Mouse (Mus musculus): ENCODE measurements around the gene Iqcb1.
"Not testable (repeated sequence)": the region's sequence is repeated elsewhere in the genome, so short reads cannot be mapped to it uniquely, and the experiment has no call there.

Gene Iqcb1

GRCm38 (mm10) chr16:36828054-36828786, at the start of gene Iqcb1:
Iqcb1 (plus strand) TSS chr16:36828385.
- DNase-seq: peak; percentile 88

- no peak for DNase-seq
These were observed 44.0 kb upstream of the Iqcb1 start for GRCm38 (mm10) chr16:36784146-36784545.

GRCm38 (mm10) chr16:36784594-36785313, 43.4 kb upstream of the Iqcb1 start, which contains the start of gene Slc15a2:
Slc15a2 (minus strand) TSS chr16:36784962.
- DNase-seq: peak; percentile 18

- no peak for DNase-seq
These were observed 41.7 kb upstream of the Iqcb1 start for GRCm38 (mm10) chr16:36786466-36786865.

GRCm38 (mm10) chr16:36790166-36790565, 38.0 kb upstream of the Iqcb1 start:
- DNase-seq: no peak

GRCm38 (mm10) chr16:36794976-36795375, 33.2 kb upstream of the Iqcb1 start:
- DNase-seq: no peak

- DNase-seq: no peak
These were observed 29.9 kb upstream of the Iqcb1 start for GRCm38 (mm10) chr16:36798334-36798733.

GRCm38 (mm10) chr16:36802361-36802760, 25.8 kb upstream of the Iqcb1 start:
- DNase-seq: no peak

- DNase-seq: no peak
These were observed 19.6 kb upstream of the Iqcb1 start for GRCm38 (mm10) chr16:36808616-36809015.

GRCm38 (mm10) chr16:36813680-36814079, 14.5 kb upstream of the Iqcb1 start:
- DNase-seq: no peak

- DNase-seq: no peak
These were observed 11.3 kb upstream of the Iqcb1 start for GRCm38 (mm10) chr16:36816916-36817315.

- DNase-seq: peak; percentile 91
These were observed 10.8 kb upstream of the Iqcb1 start for GRCm38 (mm10) chr16:36817321-36817926.

- no peak for DNase-seq
These were observed 8.2 kb upstream of the Iqcb1 start for GRCm38 (mm10) chr16:36820016-36820415.

GRCm38 (mm10) chr16:36820747-36821146, 7.4 kb upstream of the Iqcb1 start:
- DNase-seq: no peak

GRCm38 (mm10) chr16:36821474-36821873, 6.7 kb upstream of the Iqcb1 start:
- peak; percentile 76 for DNase-seq

GRCm38 (mm10) chr16:36827611-36828053, 553 bp upstream of the Iqcb1 start:
- no peak for DNase-seq

- no peak for DNase-seq
These were observed 635 bp downstream of the Iqcb1 start for GRCm38 (mm10) chr16:36828820-36829219.

GRCm38 (mm10) chr16:36846894-36847293, 18.7 kb downstream of the Iqcb1 start:
- not testable (repeated sequence) for DNase-seq

GRCm38 (mm10) chr16:36851202-36851601, 23.0 kb downstream of the Iqcb1 start:
- no peak for DNase-seq

GRCm38 (mm10) chr16:36863585-36863984, 35.4 kb downstream of the Iqcb1 start:
- DNase-seq: no peak

GRCm38 (mm10) chr16:36869442-36869841, 41.3 kb downstream of the Iqcb1 start:
- no peak for DNase-seq

GRCm38 (mm10) chr16:36874583-36875275, 46.5 kb downstream of the Iqcb1 start, which contains the start of the genes Eaf2 and Golgb1:
Eaf2 (minus strand) TSS chr16:36875003.
Golgb1 (plus strand) TSS chr16:36875140.
- peak; percentile 100 for DNase-seq
